Mouse (Mus musculus) embryonic facial prominence, embryonic 11.5 days (tissue): ENCODE results near the gene Ano6. TPM values are rescaled to one million over a fixed set of nuclear protein-coding genes. Genes with fewer than 3 reads are reported as not detected.

Source experiments
- ATAC-seq: fragments of 200-750 bp; cut with Nextera tagmentation; replicated peaks from 2 replicates; pipeline ENCODE4 v1.8.0; 2017; ENCODE audit warnings: low read depth; ENCODE audit not compliant: insufficient number of reproducible peaks, low FRiP score, low TSS enrichment
- DNase-seq: peaks from one replicate; pipeline ENCODE4 v3.0.0-alpha.2; 2015; ENCODE audit warnings: low spot score
- H3K27ac ChIP-seq: fragments of 300-500 bp; sonication (generic); replicated peaks from 2 replicates; pipeline ENCODE4 v1.5.1; 2014; ENCODE audit warnings: mild to moderate bottlenecking, low read depth, low read length, control low read depth
- H3K27me3 ChIP-seq: fragments of 300-500 bp; sonication (generic); 2 replicates; pipeline ENCODE4 v1.6.1; 2014; ENCODE audit warnings: mild to moderate bottlenecking, low read length, moderate library complexity, mixed read lengths; ENCODE audit not compliant: control insufficient read depth, insufficient read depth
- H3K36me3 ChIP-seq: fragments of 300-500 bp; sonication (generic); replicated peaks from 2 replicates; pipeline ENCODE4 v1.6.1; 2014; ENCODE audit warnings: low read depth, mild to moderate bottlenecking, low read length, moderate library complexity, mixed read lengths; ENCODE audit not compliant: control insufficient read depth, insufficient read depth
- H3K4me1 ChIP-seq: fragments of 300-500 bp; sonication (generic); 2 replicates; pipeline ENCODE4 v1.6.1; 2014; ENCODE audit warnings: low read length, mixed read lengths; ENCODE audit not compliant: control insufficient read depth, insufficient read depth
- H3K4me2 ChIP-seq: fragments of 300-500 bp; sonication (generic); 2 replicates; pipeline ENCODE4 v1.6.1; 2014; ENCODE audit warnings: low read depth, mild to moderate bottlenecking, control low read depth, low read length, moderate library complexity
- H3K4me3 ChIP-seq: fragments of 300-500 bp; sonication (generic); 2 replicates; pipeline ENCODE4 v1.5.1; 2014; ENCODE audit warnings: low read depth, low read length, control low read depth
- H3K9ac ChIP-seq: fragments of 300-500 bp; sonication (generic); replicated peaks from 2 replicates; pipeline ENCODE4 v1.6.1; 2014; ENCODE audit warnings: mild to moderate bottlenecking, control low read depth, low read length
- H3K9me3 ChIP-seq: fragments of 300-500 bp; sonication (generic); replicated peaks from 2 replicates; pipeline ENCODE4 v1.6.1; 2016; ENCODE audit warnings: mild to moderate bottlenecking, low read length, inconsistent platforms, mixed read lengths; ENCODE audit not compliant: control insufficient read depth
- WGBS: fragments of 180-500 bp; shearing (Covaris S2); extraction: QIAGEN DNeasy Blood & Tissue Kit; methylation state at CpG from one replicate; pipeline ENCODE4 v1.1.7; 2014; 5-methylcytosine and 5-hydroxymethylcytosine counted together
- polyA plus RNA-seq: library from polyadenylated mRNA; unstranded; fragments of >200 nt; fragmentation: Nextera tagmentation; extraction: Ambion mirVana; gene quantifications from 2 replicates; pipeline ENCODE4 v1.2.1, GENCODE M21; 2014

Gene Ano6
- polyA plus RNA-seq, 1 experiment from 2014 or later = 43.9 TPM

DNA sequence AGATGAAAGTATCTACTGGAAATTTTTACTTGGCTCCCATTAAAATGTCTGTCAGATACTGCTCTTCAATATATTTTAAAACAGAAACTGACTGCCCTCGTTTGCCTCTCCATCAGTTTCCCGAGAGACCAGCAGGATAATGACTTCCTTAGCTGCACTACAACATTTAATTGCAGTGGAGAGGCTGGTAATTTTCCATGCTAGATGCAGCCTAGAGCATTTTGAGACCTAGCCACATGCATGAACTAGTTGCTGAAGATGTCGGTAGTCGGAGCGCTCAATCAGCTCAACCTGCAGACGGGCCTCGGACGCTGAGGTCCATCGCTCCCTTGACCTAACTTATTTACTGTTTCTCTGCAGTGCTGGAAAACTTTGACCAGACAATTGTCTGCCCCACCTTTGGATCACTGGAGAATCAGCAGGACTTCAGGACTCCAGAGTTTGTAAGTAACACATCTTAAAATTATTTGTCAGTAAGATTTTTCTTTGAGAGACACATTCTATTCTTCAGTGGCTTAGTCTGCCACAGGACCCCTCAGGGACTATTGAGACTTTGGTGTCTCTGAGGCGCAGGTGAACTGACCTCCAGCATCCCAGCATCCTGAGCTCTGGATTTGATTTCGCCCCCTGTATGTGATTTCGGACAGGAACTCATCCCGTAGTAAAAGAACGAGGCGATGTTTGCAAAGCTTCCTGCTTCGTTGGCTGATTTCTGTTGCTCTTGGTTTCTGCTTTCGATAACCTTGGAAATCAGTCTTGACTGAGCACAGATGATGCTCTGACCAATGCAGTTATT is 73.4 kb downstream of the Ano6 start:
- Histone ChIP-seq H3K9ac (no peak overlapping the region), H3K36me3 (no peaks in the 10 kb centered on the region), H3K4me1 (no peaks in the 10 kb centered on the region), H3K4me3 (no peak overlapping the region), H3K27me3 (no peaks in the 10 kb centered on the region), H3K9me3 (no peaks in the 10 kb centered on the region), H3K4me2 (no peak overlapping the region), H3K27ac (no peak overlapping the region)
- DNase-seq = no peak
- WGBS = 65% methylated on average over 17 of the region's 17 CpGs
- no peak for ATAC-seq

DNA sequence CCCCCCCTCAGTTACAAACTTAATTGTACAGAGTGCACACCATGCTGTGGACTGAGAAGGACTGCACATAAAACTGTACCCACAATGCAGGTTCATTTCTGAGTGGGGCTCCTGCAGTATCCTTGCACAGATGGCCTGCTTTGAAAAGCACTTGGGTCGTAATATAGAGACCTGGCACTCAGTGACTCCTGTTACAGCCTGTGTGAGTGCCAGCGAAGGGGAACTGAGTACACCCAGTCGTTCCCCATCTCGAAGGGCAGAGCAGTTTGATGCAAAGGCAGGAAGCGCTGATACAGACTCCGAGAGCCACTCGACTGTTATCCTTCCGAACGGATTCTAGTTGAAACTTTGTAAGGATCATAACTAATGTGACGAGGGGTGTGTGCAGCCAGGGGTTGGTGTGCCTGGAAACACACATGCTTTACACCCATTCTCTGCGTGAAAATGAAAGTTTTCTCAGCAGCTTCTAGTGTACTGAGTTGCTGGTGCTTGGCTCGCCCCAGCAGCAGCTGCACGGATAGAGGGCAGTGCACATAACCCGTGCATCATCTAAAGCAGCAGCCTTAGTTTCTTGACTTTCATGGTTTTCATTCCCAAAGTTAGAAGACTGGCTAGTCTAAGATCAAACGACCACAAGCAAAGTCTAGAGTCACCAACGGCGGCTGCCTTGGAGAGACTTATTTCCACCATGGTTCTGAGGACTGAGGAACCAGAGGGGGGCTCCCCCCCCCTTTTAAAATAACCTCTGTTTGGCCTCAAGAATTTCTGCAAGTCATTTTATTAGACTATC is 74.9 kb downstream of the Ano6 start:
- Histone ChIP-seq H3K27me3 (no peaks in the 10 kb centered on the region), H3K9ac (no peak overlapping the region), H3K9me3 (no peaks in the 10 kb centered on the region), H3K4me2 (no peak overlapping the region), H3K4me3 (no peak overlapping the region), H3K4me1 (no peaks in the 10 kb centered on the region), H3K27ac (no peak overlapping the region), H3K36me3 (no peaks in the 10 kb centered on the region)
- WGBS = 93% methylated on average over 17 of the region's 17 CpGs
- ATAC-seq = no peak
- DNase-seq = no peak

DNA sequence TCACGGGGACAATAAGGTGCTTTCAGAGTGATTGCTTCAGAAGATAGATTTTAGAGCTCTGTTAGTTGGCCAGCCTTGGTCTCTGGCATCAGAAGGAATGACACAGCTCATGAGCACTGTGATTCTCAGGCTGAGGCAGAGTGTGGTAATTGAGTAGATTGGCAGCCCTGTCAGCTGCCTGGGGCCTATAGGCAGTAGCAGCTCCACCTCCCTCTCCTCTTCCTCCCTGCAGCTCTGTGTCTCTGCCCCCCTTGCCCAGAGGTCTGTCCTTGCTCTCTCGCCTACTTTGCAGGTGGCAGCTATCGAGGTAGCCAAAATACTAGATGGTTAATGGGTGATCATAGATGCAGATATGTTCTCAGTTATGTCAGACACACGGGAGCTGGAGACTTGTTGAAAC is 77.5 kb downstream of the Ano6 start:
- H3K9me3 ChIP-seq = no peaks in the 10 kb centered on the region
- ATAC-seq = no peak
- DNase-seq = no peak
- 83% methylated on average over 4 of the region's 4 CpGs for WGBS
- no peak overlapping the region for H3K9ac ChIP-seq
- no peak overlapping the region for H3K4me3 ChIP-seq
- no peak overlapping the region for H3K4me2 ChIP-seq
- H3K36me3 ChIP-seq = no peaks in the 10 kb centered on the region
- H3K27ac ChIP-seq = no peak overlapping the region
- no peaks in the 10 kb centered on the region for H3K4me1 ChIP-seq
- no peaks in the 10 kb centered on the region for H3K27me3 ChIP-seq

DNA sequence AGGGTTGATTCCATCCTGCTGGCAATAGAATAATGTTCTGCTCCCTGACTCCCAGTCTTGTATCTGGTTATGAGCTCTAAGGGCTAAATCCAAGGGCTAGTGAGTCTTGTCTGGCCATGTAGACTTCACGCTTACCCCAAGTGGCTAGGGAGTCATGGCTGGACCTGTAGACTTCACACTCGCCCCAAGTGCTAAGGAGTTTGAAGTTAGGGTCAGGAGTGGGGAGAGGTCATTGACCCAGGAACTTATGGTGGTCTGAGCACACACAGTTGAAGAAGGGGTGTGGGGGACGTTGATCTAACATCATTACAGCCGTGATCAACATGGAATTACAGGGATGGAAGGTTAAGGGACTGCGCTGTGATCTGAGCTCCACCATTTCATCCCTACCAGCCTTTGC is 79.0 kb downstream of the Ano6 start:
- H3K4me3 ChIP-seq = no peak overlapping the region
- WGBS = 92% methylated on average over 5 of the region's 5 CpGs
- H3K36me3 ChIP-seq = no peaks in the 10 kb centered on the region
- no peak for DNase-seq
- H3K4me2 ChIP-seq = no peak overlapping the region
- no peak for ATAC-seq
- H3K9ac ChIP-seq = no peak overlapping the region
- H3K27ac ChIP-seq = no peak overlapping the region
- H3K4me1 ChIP-seq = no peaks in the 10 kb centered on the region
- no peaks in the 10 kb centered on the region for H3K9me3 ChIP-seq
- no peaks in the 10 kb centered on the region for H3K27me3 ChIP-seq

DNA sequence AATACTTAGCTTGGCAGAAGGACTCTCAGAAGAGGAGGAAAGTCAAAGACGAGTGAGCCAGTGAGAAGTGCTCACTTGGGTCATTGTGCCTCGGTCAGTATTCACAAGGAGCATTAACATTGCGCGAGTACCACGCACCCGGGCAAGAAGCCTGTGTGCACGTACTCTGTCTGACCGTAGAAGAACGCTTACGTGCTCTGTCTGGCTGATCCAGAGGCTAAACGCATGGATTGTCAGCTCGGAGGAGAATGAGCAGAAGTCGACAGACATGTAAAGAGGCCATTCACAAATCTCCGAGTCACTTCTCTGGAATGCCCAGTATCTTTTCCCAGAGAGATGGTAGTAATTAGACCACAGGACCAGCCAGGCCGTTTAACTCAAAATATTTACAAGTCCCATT is 81.0 kb downstream of the Ano6 start:
- Histone ChIP-seq H3K27me3 (no peaks in the 10 kb centered on the region), H3K9ac (no peak overlapping the region), H3K36me3 (no peaks in the 10 kb centered on the region), H3K9me3 (no peaks in the 10 kb centered on the region), H3K4me3 (no peak overlapping the region), H3K4me1 (no peaks in the 10 kb centered on the region), H3K4me2 (no peak overlapping the region), H3K27ac (no peak overlapping the region)
- 76% methylated on average over 15 of the region's 15 CpGs for WGBS
- ATAC-seq (no peak), DNase-seq (no peak)

DNA sequence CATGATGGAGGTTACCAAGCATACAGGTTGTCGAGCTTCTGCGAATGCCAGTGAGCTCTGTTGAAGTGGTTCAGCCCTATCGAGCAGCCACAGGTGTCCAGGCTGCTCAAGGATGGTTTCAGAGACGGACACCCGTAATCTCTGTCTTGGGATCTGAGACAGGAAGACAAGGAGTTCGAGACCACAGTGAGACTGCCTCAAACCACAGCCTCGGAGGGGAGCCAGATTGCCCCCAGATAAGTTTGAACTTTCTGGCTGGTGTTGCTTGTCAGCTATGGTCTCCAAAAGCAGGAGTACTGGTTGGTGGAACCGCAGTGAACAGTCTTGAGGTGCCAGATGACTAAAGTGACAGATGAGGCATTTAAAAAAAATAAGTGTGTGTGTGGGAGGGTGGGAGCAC is 81.8 kb downstream of the Ano6 start:
- Histone ChIP-seq H3K4me1 (no peaks in the 10 kb centered on the region), H3K36me3 (no peaks in the 10 kb centered on the region), H3K4me2 (no peak overlapping the region), H3K9me3 (no peaks in the 10 kb centered on the region), H3K9ac (no peak overlapping the region), H3K4me3 (no peak overlapping the region), H3K27ac (no peak overlapping the region), H3K27me3 (no peaks in the 10 kb centered on the region)
- DNase-seq (no peak), ATAC-seq (no peak)
- 91% methylated on average over 8 of the region's 8 CpGs for WGBS

DNA sequence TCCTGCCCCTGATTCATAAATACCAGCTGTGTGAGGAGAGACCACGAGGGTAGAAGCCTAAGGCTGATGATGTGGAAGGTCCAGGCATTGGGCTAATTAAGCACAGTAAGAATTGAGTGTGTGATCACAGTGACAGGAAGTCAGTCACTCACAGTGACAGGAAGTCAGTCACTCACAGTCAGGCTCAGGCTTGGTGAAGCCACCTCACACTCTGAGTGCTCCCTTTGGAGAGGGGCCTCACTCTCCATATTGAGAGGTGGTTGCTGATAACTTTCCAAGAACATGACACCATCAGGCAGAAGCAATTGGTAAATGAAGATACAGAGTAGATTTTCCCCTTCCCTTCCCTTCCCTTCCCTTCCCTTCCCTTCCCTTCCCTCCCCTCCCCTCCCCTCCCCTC is 82.6 kb downstream of the Ano6 start:
- Histone ChIP-seq H3K9ac (no peak overlapping the region), H3K36me3 (no peaks in the 10 kb centered on the region), H3K4me3 (no peak overlapping the region), H3K4me1 (no peaks in the 10 kb centered on the region), H3K4me2 (no peak overlapping the region), H3K27ac (no peak overlapping the region), H3K9me3 (no peaks in the 10 kb centered on the region), H3K27me3 (no peaks in the 10 kb centered on the region)
- no peak for ATAC-seq
- 57% methylated on average over 1 of the region's 1 CpGs for WGBS
- DNase-seq = no peak

DNA sequence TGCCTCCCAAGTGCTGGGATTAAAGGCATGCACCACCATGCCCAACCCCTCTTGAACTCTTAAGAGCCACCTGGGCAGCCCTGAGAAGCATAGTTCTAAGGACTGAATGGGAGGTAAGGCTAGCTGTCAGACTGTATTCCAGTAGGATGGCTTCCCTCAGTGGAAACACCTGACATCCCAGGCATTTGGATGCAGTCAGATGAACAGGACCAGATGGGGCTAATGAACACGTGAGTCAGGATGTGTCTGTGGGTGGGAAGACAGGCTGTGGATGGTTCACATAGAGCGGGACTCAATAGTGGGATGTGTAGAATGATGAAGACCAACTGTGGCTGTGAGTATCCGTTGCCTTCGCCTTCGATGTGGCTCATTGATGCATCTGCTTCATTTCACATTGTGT is 83.6 kb downstream of the Ano6 start:
- Histone ChIP-seq H3K4me2 (no peak overlapping the region), H3K36me3 (no peaks in the 10 kb centered on the region), H3K4me1 (no peaks in the 10 kb centered on the region), H3K9ac (no peak overlapping the region), H3K27me3 (no peaks in the 10 kb centered on the region), H3K9me3 (no peaks in the 10 kb centered on the region), H3K27ac (no peak overlapping the region), H3K4me3 (no peak overlapping the region)
- DNase-seq = no peak
- ATAC-seq = no peak
- 90% methylated on average over 5 of the region's 5 CpGs for WGBS
